Mouse (Mus musculus) lung, postnatal 25 days (tissue): ENCODE results near the gene Prdm1.
A peak's percentile ranks its signal among the peaks of the same experiment; 100 is the strongest.

Experiments used
- DNase-seq: peaks from one replicate; pipeline ENCODE4 v3.0.0; 2022; ENCODE audit warnings: low spot score

Gene Prdm1

GRCm38 (mm10) chr10:44528291-44529082 is at the start of gene Prdm1:
Gene Prdm1, minus strand, starts transcription at chr10:44528501.
- no peak for DNase-seq

GRCm38 (mm10) chr10:44565971-44566370 is 37.7 kb upstream of the Prdm1 start:
- no peak for DNase-seq

- DNase-seq, result no peak
These were observed 36.8 kb upstream of the Prdm1 start for GRCm38 (mm10) chr10:44565109-44565508.

GRCm38 (mm10) chr10:44556845-44557244 is 28.5 kb upstream of the Prdm1 start:
- DNase-seq, result no peak

- no peak for DNase-seq
These were observed 27.0 kb upstream of the Prdm1 start for GRCm38 (mm10) chr10:44555317-44555716.

GRCm38 (mm10) chr10:44553648-44554047 is 25.3 kb upstream of the Prdm1 start:
- no peak for DNase-seq

GRCm38 (mm10) chr10:44539033-44539578 is 10.8 kb upstream of the Prdm1 start:
- DNase-seq, result no peak

- DNase-seq, result no peak
These were observed 9.8 kb upstream of the Prdm1 start for GRCm38 (mm10) chr10:44538137-44538536.

GRCm38 (mm10) chr10:44530067-44530360 is 1.7 kb upstream of the Prdm1 start:
- DNase-seq, result no peak

- DNase-seq, result peak; percentile 92
These were observed 1.1 kb upstream of the Prdm1 start for GRCm38 (mm10) chr10:44529218-44530066.

- DNase-seq, result no peak
These were observed 650 bp downstream of the Prdm1 start for GRCm38 (mm10) chr10:44527651-44528050.

- peak; percentile 53 for DNase-seq
These were observed 1.3 kb downstream of the Prdm1 start for GRCm38 (mm10) chr10:44526751-44527591.

- no peak for DNase-seq
These were observed 8.1 kb downstream of the Prdm1 start for GRCm38 (mm10) chr10:44520189-44520588.

- no peak for DNase-seq
These were observed 9.7 kb downstream of the Prdm1 start for GRCm38 (mm10) chr10:44518631-44519030.

GRCm38 (mm10) chr10:44513108-44513507 is 15.2 kb downstream of the Prdm1 start:
- DNase-seq, result no peak

GRCm38 (mm10) chr10:44511029-44511428 is 17.3 kb downstream of the Prdm1 start:
- peak; percentile 43 for DNase-seq

- DNase-seq, result no peak
These were observed 19.7 kb downstream of the Prdm1 start for GRCm38 (mm10) chr10:44508649-44509048.

GRCm38 (mm10) chr10:44507984-44508383 is 20.3 kb downstream of the Prdm1 start:
- DNase-seq, result no peak

GRCm38 (mm10) chr10:44502891-44503290 is 25.4 kb downstream of the Prdm1 start:
- DNase-seq, result no peak

- no peak for DNase-seq
These were observed 28.3 kb downstream of the Prdm1 start for GRCm38 (mm10) chr10:44499897-44500519.

- no peak for DNase-seq
These were observed 34.3 kb downstream of the Prdm1 start for GRCm38 (mm10) chr10:44493818-44494492.
